8 mouse cellular contexts compared by ENCODE assay signal in genomic region chr14:102805936-102806923, GRCm38 (mm10).
DNase-seq lines count a peak whose midpoint lies in the region; TF ChIP-seq lines count a peak whose summit lies in the region.

No protein-coding gene starts in this region.

- TF ChIP-seq POLR2A in cerebellum, adult 2 months (IDR thresholded peaks at IDR 0.05; ENCODE audit: borderline replicate concordance, insufficient read depth, low read length), result no peak
- peak; percentile 31; the same call in 1 of the 2 replicates for TF ChIP-seq POLR2A in testis, adult 2 months (IDR thresholded peaks at IDR 0.05; ENCODE audit: control insufficient read depth, low read depth, low read length)

- no peak for DNase-seq in cerebellum, adult 2 months
- DNase-seq in cerebellum, adult 11 months, result no peak
- no peak for DNase-seq in testis, postnatal 14 days (ENCODE audit: low spot score)
- peak; percentile 50 for DNase-seq in heart, adult 8-10 months (ENCODE audit: low spot score)
- DNase-seq in kidney, postnatal 25 days, result peak; percentile 60 to 74
- peak; percentile 29 to 47 for DNase-seq in lung, postnatal 4 days
- peak; percentile 50 for DNase-seq in thymus, postnatal 25 days

- no peak for TF ChIP-seq CTCF in cerebellum, adult 2 months (IDR thresholded peaks at IDR 0.05; ENCODE audit: borderline replicate concordance, insufficient read depth, low read depth, low read length)
- TF ChIP-seq CTCF in testis, adult 2 months (IDR thresholded peaks at IDR 0.05; ENCODE audit: control insufficient read depth, insufficient read depth, insufficient replicate concordance, low read depth, low read length), result no peak

- H3K4me1 ChIP-seq in cerebellum, adult 2 months (ENCODE audit: control insufficient read depth, insufficient read depth, low read length), result no peaks in the 10 kb centered on the region
- peaks cover 8% of the 10 kb centered on the region for H3K4me1 ChIP-seq in testis, adult 2 months (ENCODE audit: control insufficient read depth, insufficient read depth, low read length)

- WGBS in cerebellum, adult 2 months, result 75% methylated on average over 21 of the region's 21 CpGs

- no peak overlapping the region for H3K4me3 ChIP-seq in cerebellum, adult 2 months (replicated peaks; ENCODE audit: insufficient read depth, low read depth, low read length)
- peak overlapping the region; percentile 75 for H3K4me3 ChIP-seq in testis, adult 2 months (ENCODE audit: control insufficient read depth, low read depth, low read length)

- peak overlapping the region; percentile 21; the same call in 1 of the 2 replicates for H3K27ac ChIP-seq in cerebellum, adult 2 months (ENCODE audit: insufficient read depth, low read length)
- peak overlapping the region; percentile 54 for H3K27ac ChIP-seq in testis, adult 2 months (ENCODE audit: control insufficient read depth, insufficient read depth, low read depth, low read length)

- H3K27me3 ChIP-seq in cerebellum, adult 2 months (ENCODE audit: control insufficient read depth, insufficient read depth, low read length), result no peaks in the 10 kb centered on the region
- no peaks in the 10 kb centered on the region for H3K27me3 ChIP-seq in testis, adult 2 months (ENCODE audit: control insufficient read depth, insufficient read depth, low read length)

- no peaks in the 10 kb centered on the region for H3K36me3 ChIP-seq in testis, adult 2 months (ENCODE audit: control insufficient read depth, insufficient read depth, low read length)

Comparison
In these comparisons a context has a peak if more than half of its experiments do, and no peak if none do; other contexts are left out.
1. DNase-seq: peak in heart, adult 8-10 months (single experiment), kidney, postnatal 25 days (2 of 2), lung, postnatal 4 days (2 of 2) and thymus, postnatal 25 days (single experiment); none in cerebellum, adult 2 months (0 of 2), cerebellum, adult 11 months (single experiment) and testis, postnatal 14 days (single experiment).